17 mouse cellular contexts compared by ENCODE assay signal in the genomic region with DNA sequence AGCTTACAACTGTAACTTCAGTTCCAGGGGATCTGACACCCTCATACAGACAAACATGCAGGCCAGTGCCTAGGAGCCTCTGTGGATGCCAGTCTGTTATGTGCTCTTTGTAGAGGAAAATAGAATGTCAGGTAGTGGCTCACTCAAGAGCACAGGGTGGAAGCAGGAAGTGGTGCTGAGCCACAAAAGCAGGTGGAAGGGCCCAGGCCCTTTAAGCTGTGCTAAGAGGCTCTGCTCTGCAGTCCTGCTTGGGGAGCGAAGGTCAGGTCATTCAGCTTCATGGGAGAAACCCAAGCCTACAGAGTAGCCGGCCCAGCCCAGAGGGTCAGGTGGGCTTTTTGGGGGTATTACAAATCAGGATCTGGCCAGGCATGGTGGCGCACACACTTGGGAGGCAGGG. TPM values are rescaled to one million over a fixed set of nuclear protein-coding genes. Genes with fewer than 3 reads are reported as not detected.
A peak's percentile ranks its signal among the peaks of the same experiment; 100 is the strongest.
DNase-seq lines count a peak whose midpoint lies in the region; ATAC-seq and TF ChIP-seq lines count a peak whose summit lies in the region.
"Had no signal": no experiment of that assay in that cellular context is flagged by ENCODE, and none has a peak within 500 bp of the region (broad histone marks: within the 10 kb centered on the region; RNA-seq: fewer than 3 reads in every experiment).

No protein-coding gene starts in this region.

- no peak overlapping the region for H3K4me3 ChIP-seq in liver, embryonic 13.5 days (replicated peaks)
- no peak overlapping the region for H3K4me3 ChIP-seq in liver, postnatal 0 days (ENCODE audit: low read depth, low read length)
- H3K4me3 ChIP-seq: erythroblast, embryonic 14.5 days; heart, embryonic 13.5 days; hindbrain, embryonic 10.5 days had no signal

- no peaks in the 10 kb centered on the region for H3K9me3 ChIP-seq in liver, embryonic 13.5 days (replicated peaks)
- H3K9me3 ChIP-seq in liver, postnatal 0 days (ENCODE audit: low read length) = no peaks in the 10 kb centered on the region
- H3K9me3 ChIP-seq: heart, embryonic 13.5 days; hindbrain, embryonic 10.5 days had no signal

- ATAC-seq in liver, embryonic 13.5 days (ENCODE audit: low read depth) = no peak
- ATAC-seq in liver, postnatal 0 days = no peak
- ATAC-seq: forebrain, embryonic 14.5 days had no signal

- no peak for TF ChIP-seq CTCF in liver, postnatal 0 days (IDR thresholded peaks at IDR 0.05; ENCODE audit: low read depth)

- H3K4me2 ChIP-seq in liver, embryonic 13.5 days = no peak overlapping the region
- no peak overlapping the region for H3K4me2 ChIP-seq in liver, postnatal 0 days (ENCODE audit: low read depth, low read length)
- H3K4me2 ChIP-seq: heart, embryonic 13.5 days had no signal

- H3K36me3 ChIP-seq in liver, embryonic 13.5 days = peaks cover 44% of the 10 kb centered on the region
- H3K36me3 ChIP-seq in liver, postnatal 0 days (replicated peaks; ENCODE audit: insufficient read depth, low read length) = peaks cover 28% of the 10 kb centered on the region

- H3K9ac ChIP-seq in liver, embryonic 13.5 days = no peak overlapping the region
- H3K9ac ChIP-seq in liver, postnatal 0 days (replicated peaks) = no peak overlapping the region
- H3K9ac ChIP-seq: heart, embryonic 13.5 days had no signal

- peak overlapping the region; percentile 29; the same call in 1 of the 2 replicates for H3K27ac ChIP-seq in liver, embryonic 13.5 days
- H3K27ac ChIP-seq in liver, postnatal 0 days (ENCODE audit: low read depth) = no peak overlapping the region
- H3K27ac ChIP-seq: heart, embryonic 13.5 days; hindbrain, embryonic 10.5 days had no signal

- no peaks in the 10 kb centered on the region for H3K27me3 ChIP-seq in liver, embryonic 13.5 days
- H3K27me3 ChIP-seq in liver, postnatal 0 days (ENCODE audit: insufficient read depth, low read length) = no peaks in the 10 kb centered on the region
- H3K27me3 ChIP-seq: heart, embryonic 13.5 days had no signal

- no peak for TF ChIP-seq EP300 in liver, postnatal 0 days (IDR thresholded peaks at IDR 0.05; ENCODE audit: low read depth)

- 77% methylated on average over 3 of the region's 3 CpGs for WGBS in liver, embryonic 13.5 days (ENCODE audit: insufficient replicate concordance)
- 80% methylated on average over 3 of the region's 3 CpGs for WGBS in liver, postnatal 0 days (ENCODE audit: insufficient replicate concordance)

- peaks cover 57% of the 10 kb centered on the region for H3K4me1 ChIP-seq in liver, embryonic 13.5 days (replicated peaks)
- peaks cover 23% of the 10 kb centered on the region for H3K4me1 ChIP-seq in liver, postnatal 0 days (ENCODE audit: insufficient read depth)

- no peak for DNase-seq in liver, embryonic 13.5 days
- DNase-seq in liver, postnatal 0 days = no peak
- peak; percentile 41 to 57 for DNase-seq in CD8-positive naive resting alpha-beta T cell, adult 2 months (ENCODE audit: low read depth in 2 of 2, low spot score in 2 of 2)
- peak; percentile 75 for DNase-seq in naive thymus-derived CD4-positive, alpha-beta T cell, adult 2 months (ENCODE audit: low read depth)
- DNase-seq in thymus, postnatal 4 days = peak; percentile 64
- no peak for DNase-seq in cerebellum, adult 18-20 months
- no peak for DNase-seq in embryo, embryonic 9.5 days (ENCODE audit: extremely low spot score)
- DNase-seq: adrenal gland, postnatal 25 days; cerebellum, postnatal 14 days; kidney, postnatal 4 days; lung, adult 2 months; lung, postnatal 36 days; right cerebral cortex, postnatal 14 days had no signal

RNA-seq across cellular contexts. Expression of a gene that starts 4.8 kb away (rescaled TPM):
- 937 and 964 TPM in 2 replicates for polyA plus RNA-seq in liver, embryonic 13.5 days (2015; fragmentation: Nextera tagmentation; extraction: Ambion mirVana)
- 653 and 673 TPM in 2 replicates for polyA plus RNA-seq in liver, postnatal 0 days (2015; fragmentation: Nextera tagmentation; extraction: Ambion mirVana)

RNA-seq across cellular contexts. Expression of a gene that starts 16.7 kb away (rescaled TPM):
- polyA plus RNA-seq in liver, embryonic 13.5 days (2015; fragmentation: Nextera tagmentation; extraction: Ambion mirVana) = 35.2 and 42.8 TPM in 2 replicates
- polyA plus RNA-seq in liver, postnatal 0 days (2015; fragmentation: Nextera tagmentation; extraction: Ambion mirVana) = 18.7 and 21.0 TPM in 2 replicates

RNA-seq across cellular contexts. Expression of a gene that starts 17.2 kb away (rescaled TPM):
- 4.9 and 5.0 TPM in 2 replicates for polyA plus RNA-seq in liver, embryonic 13.5 days (2015; fragmentation: Nextera tagmentation; extraction: Ambion mirVana)
- 2.8 and 3.9 TPM in 2 replicates for polyA plus RNA-seq in liver, postnatal 0 days (2015; fragmentation: Nextera tagmentation; extraction: Ambion mirVana)

RNA-seq across cellular contexts. Expression of a gene that starts 24.8 kb away (rescaled TPM):
- 4.7 and 6.3 TPM in 2 replicates for polyA plus RNA-seq in liver, embryonic 13.5 days (2015; fragmentation: Nextera tagmentation; extraction: Ambion mirVana)
- 13.5 and 21.1 TPM in 2 replicates for polyA plus RNA-seq in liver, postnatal 0 days (2015; fragmentation: Nextera tagmentation; extraction: Ambion mirVana)

RNA-seq across cellular contexts. Expression of a gene that starts 37.3 kb away (rescaled TPM):
- polyA plus RNA-seq in liver, embryonic 13.5 days (2015; fragmentation: Nextera tagmentation; extraction: Ambion mirVana) = 28.1 and 31.8 TPM in 2 replicates
- 18.0 and 18.6 TPM in 2 replicates for polyA plus RNA-seq in liver, postnatal 0 days (2015; fragmentation: Nextera tagmentation; extraction: Ambion mirVana)

Comparison
In these comparisons a context has a peak if more than half of its experiments do, and no peak if none do; other contexts are left out.
1. DNase-seq: peak in CD8-positive naive resting alpha-beta T cell, adult 2 months (2 of 2), naive thymus-derived CD4-positive, alpha-beta T cell, adult 2 months (single experiment) and thymus, postnatal 4 days (single experiment); none in liver, embryonic 13.5 days (single experiment), liver, postnatal 0 days (single experiment), cerebellum, adult 18-20 months (0 of 2) and embryo, embryonic 9.5 days (single experiment).